Mouse (Mus musculus): ENCODE measurements around the gene Kpna3.
"Not testable (repeated sequence)": the region's sequence is repeated elsewhere in the genome, so short reads cannot be mapped to it uniquely, and the experiment has no call there.

Kpna3 gene

DNA sequence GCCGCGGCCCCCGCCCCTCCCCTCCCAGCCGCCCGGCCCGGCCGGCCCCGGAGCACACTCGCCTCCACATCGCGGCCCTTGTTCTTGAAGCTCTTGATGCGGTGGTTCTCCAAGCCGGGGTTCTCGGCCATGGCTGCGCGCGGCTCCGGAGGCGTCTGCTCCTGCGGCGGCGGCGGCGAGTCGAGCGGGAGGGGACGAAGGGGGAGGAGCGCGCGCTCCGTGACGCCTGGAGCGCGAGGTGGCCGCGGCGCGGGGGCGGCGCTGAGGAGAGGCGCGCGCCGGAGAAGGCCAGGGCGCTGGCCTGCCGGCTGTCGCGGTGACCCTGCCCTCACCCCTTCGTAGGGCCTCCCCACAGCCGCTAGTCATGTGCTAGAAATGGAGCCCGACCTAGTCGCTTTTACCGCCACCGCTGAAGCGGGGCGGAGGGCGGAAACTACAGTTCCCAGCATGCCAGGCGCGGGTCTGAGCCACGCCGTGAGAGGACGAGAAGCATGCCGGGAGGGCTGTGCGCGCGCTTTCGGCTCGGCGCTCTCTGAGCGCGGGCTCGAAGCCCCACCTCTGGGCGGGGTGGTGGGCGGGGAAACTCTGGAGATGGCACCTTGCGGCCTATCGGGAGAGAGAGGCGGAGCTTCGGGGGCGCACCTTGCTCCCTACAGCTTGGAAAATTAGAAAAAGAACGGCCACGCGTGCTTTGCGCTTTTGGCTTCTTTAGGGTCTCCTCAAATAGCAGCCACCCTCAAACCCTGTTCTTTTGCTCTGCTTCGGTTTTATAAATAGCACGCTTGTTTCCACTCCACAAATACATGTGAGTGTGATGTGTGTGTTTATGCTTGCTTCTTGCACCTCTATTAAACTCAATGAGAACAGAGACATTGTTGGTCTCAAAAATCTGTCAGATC lies at the start of gene Kpna3:
Gene Kpna3 (minus strand): TSS at position 214 of the 899 bp plus-strand sequence.
- peak; percentile 92 to 97 for DNase-seq (ENCODE audit: low spot score in 2 of 2)

DNA sequence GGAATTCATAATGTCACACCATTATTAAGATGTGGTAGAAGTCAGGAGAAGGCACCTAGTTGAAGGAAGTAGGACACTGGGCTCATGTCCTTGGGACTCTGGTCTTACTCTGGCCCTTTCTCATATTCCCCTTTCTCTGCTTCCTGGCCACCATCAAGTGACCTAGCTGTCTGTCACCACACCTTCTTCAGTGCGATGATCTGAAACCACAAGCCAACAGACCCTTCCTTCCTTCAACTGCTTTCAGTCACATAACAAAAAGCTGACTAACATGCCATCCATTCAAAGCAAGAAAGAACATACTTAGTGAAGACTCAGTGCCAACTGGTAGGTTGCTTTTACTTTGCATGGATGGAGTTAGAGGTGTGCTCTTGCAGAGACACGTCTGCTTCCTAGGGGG lies 20.7 kb upstream of the Kpna3 start:
- DNase-seq (ENCODE audit: low spot score in 2 of 2), result no peak

DNA sequence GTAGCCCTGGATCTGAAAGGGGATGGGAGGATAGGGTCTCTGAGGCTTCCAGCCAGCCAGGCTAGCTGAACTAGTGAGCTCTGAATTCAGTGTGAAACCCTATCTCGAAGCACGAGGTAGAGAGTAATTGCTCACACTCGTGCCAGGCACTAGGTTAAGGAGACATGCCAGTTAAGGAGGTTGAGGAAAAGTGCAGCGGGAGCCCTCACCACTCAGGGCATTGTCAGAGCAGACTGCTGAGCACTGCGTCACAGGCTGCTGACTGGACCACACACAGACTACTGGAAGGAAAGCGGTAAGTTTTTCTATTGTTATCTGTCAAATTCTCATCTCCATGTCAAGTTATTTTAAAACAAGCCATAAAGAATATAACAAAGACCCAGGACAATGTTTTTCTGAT lies 17.8 kb upstream of the Kpna3 start:
- DNase-seq (ENCODE audit: low spot score in 2 of 2), result no peak

DNA sequence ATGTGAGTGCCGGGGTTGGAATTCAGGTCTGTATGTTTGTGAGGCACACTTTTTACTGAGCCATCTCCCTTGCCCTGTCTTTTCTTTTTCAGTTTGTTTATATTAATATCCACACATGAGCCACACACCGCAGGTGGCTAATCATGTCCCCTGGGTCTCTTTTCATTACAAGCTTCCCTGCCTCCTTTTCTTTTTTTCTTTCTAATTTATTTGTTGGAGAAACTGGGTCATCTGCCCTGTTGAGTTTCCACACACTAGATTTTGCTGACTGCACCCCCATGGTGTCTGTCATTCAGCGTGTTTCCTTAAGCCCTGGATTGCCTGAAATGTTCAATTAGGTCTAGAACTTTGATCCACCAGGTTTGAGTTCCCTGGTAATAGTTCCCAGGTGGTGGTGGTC lies 15.9 kb upstream of the Kpna3 start:
- DNase-seq (ENCODE audit: low spot score in 2 of 2), result no peak

DNA sequence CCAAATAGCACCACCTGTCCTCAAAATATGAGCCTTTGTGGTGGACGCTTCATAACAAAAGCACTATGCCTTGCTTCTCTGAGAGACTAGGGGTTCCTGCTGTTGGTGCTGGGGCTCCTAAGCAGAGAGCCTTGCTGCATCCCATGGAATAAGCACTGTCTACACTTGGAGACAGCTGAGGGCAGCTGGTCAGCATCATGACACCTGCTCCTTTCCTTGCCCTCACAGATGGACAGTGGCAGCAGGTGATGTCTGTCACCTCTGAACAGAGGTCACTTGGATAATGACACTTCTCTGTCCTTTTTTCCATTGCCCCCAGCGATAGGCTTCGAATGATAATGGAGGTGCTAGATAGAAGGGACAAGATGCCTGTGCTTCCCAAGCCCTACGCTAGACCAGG lies 13.4 kb upstream of the Kpna3 start:
- DNase-seq (ENCODE audit: low spot score in 2 of 2), result no peak

DNA sequence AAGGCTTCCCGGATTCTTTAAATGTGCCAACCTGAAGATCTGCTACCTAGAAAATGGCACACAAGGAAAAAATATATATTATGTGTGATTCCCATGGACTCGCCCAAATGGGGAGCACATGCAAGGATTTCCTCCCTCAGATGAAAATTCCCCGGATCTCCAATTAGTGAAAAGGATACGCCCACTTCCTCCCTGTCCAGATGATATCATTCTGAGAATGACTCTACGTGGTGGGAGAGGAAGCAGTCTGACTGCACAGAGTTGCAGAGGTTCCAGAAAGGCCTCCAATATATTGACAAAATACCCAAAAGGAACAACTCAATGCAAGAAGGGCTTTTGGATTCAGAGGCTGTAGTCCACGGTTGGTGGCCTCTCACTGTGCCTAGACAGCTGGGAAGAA lies 12.8 kb upstream of the Kpna3 start:
- no peak for DNase-seq (ENCODE audit: low spot score in 2 of 2)

DNA sequence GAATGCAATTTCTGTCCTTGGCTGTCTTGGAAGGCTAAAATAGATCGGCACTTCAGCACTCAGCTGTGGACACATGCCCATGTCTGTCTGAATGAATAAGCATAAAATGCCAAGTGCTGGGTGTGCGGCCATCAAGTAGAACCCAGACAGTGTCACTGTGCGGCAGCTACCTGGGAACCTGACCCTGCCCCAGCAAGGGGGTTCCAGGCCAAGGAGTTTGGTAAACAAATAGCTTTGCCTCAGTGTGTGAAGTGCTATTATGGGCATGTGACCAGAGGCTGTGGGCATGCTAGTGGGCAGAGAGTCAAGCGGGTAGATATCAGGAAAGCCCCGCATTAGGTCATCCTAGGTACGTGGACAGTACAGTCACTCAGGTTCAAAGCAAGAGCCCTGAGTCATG lies 8.1 kb upstream of the Kpna3 start:
- DNase-seq (ENCODE audit: low spot score in 2 of 2), result no peak

DNA sequence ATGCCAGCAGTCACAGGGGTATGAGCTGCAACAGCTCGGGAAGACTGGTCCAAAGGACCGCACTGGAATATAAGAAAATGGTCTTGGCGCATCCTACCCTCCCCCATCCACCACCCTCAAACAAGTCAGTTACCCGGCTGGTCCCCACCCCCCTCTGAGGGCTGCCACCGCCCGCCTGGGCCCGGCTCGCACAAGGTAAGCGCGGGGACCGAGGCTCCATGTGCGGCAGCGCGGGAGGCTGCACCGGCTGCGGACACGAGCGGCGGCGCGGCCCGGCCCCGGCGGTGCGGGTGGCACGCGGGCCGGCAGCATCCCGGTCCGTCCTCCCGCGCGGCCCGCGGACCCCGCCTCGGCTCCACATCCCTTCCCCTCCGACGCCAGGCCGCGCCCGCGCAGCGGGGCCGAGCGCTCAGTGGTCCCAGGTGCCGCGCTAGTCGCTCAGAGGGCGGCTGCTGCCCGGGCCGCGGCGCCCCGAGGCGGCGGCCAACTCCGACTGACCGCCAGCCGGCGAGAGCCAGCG lies 473 bp downstream of the Kpna3 start:
- DNase-seq (ENCODE audit: low spot score in 2 of 2), result no peak

DNA sequence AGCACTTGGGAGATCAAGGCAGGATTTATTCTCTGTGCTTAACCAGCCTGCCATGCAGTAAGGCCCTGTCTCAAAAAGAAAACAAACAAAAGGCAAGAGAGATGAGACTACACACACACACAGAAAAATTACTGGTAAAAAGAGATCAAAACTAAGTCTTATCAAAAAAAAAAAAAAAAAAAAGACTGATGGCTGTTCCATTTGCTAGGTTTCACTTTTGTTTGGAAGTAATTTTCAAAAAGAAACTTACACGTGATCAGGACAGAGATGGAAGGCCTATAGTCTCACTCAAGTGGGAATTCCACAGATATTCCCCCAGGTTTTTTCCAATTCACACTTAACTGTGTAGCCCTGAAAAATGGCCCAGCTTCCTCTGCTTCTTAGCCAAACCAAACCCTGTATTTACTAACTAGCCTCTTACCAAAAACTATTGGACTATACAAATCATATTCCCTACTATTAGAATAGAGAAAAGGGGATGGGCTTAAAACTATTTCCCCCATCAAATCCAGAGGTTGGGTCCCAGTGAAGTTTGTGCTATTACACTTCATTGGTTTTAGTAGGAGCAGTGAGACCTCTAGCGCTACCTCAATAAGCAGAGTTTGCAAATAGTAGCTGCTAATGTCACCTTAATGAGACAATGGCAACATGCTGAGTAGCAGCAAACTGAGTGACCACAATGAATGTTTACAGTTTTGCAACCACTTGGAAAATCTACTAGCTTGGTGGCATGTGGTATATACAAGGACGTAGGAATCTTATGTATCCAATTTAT lies 1.3 kb downstream of the Kpna3 start:
- DNase-seq (ENCODE audit: low spot score in 2 of 2), result no peak

DNA sequence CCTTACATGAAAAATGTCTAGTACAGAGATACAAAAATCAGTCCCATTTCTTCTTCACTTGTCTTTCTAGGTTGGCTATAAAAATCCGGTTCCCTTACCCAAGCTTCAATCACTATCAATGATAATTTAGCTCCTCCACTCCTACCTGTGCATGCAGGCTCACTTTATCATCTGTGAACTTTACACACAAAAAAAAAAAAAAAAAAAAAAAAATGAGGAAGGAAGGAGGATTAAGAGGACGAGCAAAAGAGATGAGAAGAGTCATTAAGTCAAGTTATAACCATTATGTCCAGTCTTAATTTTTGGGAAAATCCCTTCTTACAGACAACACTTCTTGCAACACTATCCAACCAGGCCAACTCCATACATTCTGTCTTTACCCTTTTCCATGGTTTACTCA lies 2.8 kb downstream of the Kpna3 start:
- no peak for DNase-seq (ENCODE audit: low spot score in 2 of 2)

DNA sequence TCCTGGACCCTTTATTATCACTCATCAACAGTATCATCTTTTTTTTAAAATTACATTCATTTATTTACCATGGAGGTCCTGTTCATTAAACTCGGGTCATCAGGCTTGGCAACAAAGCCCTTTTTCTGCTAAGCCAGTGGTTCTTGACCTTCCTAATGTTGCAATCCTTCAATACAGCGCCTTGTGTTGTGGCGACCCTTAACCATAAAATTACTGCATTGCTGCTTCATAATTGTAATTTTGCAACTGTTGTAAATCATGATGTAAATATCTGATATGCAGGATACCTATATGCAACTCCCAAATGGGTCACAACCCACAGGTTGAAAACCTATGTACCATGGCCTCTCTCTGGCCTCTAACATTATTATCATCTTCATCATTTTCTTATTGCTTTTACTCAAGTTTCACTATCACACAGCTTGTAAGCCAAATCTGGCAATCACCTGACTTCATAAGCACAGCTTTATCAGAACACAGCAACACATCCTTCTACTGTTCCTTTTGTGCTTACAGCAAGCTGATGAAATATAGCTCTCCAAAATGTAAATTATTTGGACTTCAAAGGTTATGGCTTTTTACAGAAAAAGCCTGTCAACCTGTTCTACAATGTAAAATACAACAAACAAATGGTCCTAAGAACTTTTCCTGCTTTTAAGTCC lies 11.4 kb downstream of the Kpna3 start:
- no peak for DNase-seq (ENCODE audit: low spot score in 2 of 2)

DNA sequence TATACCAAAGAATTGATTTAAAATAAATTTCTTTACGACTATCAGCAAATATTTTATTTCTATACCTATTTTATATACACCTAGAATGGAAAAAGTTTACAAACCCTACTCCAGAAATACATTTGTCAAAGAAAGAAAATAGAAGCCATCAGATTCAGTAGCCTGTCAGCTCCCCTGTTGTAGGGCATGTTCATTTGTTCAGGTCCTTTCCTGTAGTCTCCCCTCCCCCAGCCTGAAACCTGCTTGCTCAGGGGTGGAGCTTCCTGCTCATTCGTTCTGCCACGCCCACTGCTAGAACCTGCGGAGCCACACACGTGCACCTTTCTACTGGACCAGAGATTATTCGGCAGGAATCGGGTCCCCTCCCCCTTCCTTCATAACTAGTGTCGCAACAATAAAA lies 12.6 kb downstream of the Kpna3 start:
- not testable (repeated sequence) for DNase-seq (ENCODE audit: low spot score in 2 of 2)

DNA sequence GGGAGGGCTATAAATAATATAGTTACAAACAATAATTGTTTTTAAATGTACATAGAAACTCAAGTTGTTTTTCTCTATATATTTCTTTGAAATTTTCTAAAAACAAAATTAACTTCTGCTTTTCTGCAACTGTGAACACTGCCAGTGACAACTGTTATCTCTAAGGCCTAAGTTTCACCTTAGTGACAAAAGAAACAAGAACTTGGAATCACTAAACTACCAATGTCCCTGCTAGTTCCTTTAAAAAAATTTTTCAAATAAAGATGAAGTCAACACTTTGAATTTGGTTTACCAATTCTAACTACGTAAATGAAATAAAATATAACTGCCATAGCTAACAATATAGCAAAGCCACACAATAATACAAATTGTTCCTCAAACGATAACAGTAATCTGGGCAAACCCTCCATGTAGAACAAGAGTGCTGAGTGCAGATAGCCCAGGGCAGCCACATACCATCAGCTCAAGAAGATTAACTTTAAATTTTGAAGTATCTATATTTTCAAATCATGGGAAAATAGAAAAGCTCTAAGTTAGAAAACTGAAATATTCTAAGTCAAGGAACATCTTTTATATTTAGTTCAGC lies 14.5 kb downstream of the Kpna3 start:
- no peak for DNase-seq (ENCODE audit: low spot score in 2 of 2)

DNA sequence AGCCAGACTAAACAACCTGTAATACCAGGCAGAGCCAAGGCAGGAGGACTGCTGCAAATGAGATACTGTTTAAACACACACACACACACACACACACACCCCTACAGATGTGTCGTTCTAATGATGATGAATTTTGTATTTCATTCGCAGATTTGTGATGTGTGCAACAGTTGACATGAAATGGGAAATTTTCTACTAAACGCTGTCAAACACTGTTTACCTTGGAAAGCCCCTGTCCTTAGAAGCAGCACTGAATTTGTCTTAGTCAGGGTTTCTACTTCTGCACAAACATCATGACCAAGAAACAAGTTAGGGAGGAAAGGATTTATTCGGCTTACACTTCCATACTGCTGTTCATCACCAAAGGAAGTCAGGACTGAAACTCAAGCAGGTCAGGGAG lies 24.0 kb downstream of the Kpna3 start:
- no peak for DNase-seq (ENCODE audit: low spot score in 2 of 2)

DNA sequence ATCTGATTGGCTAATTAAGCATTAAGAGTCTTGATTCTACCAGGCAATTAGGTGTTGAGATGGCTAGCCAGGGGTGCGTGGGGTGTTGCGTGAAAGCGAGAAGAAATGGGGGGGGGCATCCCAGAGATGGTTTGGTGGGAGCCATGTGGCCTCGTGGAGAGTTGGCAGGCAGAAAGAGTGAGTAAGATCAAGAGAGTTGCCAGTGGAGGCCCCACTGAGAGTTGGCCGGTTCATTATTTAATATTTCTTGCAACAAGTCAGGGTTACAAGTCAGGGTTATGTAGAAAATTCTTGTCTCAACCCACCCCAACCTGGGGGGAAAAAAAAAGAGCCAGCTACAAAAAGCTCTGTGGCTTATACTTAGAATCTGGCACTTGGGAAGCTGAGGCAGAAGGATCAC lies 24.4 kb downstream of the Kpna3 start:
- DNase-seq (ENCODE audit: low spot score in 2 of 2), result no peak

DNA sequence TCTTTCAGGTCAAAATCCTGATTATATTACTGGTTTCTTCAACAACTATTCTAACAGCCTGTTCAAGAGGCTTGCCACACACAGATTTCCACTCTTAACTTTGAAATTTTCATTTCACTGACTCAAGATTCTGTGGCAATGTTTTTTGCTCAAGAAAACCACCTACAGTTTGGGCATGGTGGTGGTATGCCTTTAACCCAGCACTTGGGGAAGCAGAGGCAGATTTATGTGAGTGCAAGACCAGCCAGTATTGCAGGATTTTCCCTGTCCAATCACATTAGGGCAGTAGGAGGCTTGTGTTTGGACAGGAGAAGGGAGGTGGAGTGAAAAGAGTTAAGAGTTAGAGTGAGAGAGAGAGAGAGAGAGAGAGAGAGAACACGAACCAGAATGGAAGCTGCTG lies 24.9 kb downstream of the Kpna3 start:
- DNase-seq (ENCODE audit: low spot score in 2 of 2), result no peak

DNA sequence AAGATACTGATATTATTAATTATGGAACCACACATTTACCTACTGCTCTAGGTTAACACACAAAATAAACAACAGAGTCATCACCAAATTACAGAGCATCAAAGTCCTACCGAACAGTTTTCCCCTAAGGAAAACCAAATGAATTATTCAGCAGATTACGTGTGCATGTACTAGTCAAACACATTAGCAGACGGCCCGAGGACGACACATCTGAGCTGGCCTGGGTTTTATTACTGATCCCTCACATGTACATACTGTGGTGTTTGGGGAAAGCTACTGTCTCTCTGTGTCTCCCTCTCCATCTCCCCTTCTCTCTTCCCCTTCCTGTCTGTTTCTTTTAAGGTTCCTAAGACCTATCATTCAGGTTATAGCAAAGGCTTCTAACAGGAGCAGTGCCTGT lies 25.5 kb downstream of the Kpna3 start:
- DNase-seq (ENCODE audit: low spot score in 2 of 2), result no peak

DNA sequence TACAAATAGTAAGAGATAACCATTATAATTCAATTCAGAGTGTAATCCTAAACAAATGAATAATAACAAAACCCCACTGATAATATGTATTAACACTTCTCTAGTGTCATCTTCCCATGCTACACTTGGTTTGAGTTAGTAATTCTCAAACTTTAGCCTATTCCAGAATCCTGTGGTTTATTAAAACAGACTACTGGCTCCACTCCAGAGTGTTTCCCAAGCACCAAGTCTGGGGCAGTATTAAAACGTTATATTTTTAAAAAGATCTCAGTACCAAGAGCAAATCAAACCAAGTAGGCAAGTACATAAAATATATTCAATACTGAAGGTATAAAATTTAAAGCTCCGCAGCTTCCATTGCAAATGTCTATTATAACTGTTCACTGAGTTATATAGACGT lies 26.0 kb downstream of the Kpna3 start:
- DNase-seq (ENCODE audit: low spot score in 2 of 2), result no peak

DNA sequence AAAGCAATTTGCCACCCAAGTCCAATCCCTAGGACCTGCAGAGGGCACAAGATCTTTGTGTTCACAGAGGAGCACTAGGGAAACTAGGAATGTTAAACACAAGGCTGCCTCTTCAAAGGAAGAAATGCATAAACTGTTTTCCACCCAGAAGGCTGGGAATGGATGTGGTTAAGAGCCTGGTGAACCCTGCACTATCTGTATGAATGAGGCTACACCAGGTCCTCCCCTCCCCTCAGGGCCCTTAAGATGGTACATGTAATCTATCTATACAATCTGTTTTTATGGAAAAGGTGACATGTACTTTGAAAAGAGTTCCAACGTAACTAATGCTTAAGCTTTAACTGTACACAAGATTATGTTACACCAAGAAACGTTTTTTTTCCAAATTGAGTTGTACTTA lies 29.7 kb downstream of the Kpna3 start:
- no peak for DNase-seq (ENCODE audit: low spot score in 2 of 2)

DNA sequence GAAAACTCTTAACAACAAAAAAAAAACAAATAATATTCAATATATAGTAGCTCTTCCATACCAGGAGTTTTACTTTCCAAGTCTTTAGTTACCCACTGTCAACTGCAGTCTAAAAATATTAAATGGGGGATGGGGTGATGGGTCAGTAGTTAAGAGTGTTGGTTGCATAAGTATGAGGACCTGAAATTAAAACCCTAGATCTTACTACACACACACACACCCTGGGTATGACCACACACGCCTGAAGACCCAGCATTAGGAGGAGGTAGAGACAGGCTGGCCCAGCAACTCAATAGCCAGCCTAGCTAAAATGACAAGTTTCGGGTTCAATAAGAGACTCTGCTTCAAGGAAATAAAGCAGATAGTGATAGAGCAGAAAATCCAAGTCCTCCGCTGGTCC lies 32.6 kb downstream of the Kpna3 start:
- DNase-seq (ENCODE audit: low spot score in 2 of 2), result no peak

DNA sequence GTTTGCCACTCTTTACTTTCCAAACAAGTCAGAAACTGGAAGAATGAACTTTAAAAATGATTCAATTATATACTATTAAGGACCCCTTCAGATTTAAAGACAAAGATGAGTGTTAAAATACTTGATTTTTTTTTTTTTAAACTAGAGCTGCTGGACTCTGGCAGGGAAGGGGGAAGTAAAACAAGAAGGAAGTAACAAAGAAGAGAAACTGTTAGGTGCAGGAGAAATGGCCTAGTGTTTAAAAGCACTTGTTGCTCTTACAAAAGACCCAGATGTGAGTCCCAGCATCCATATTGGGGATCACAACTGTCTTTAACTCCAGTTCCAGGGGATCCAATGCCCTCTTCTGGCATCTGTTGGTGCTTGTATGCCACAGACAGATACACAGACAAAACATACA lies 33.9 kb downstream of the Kpna3 start:
- no peak for DNase-seq (ENCODE audit: low spot score in 2 of 2)

DNA sequence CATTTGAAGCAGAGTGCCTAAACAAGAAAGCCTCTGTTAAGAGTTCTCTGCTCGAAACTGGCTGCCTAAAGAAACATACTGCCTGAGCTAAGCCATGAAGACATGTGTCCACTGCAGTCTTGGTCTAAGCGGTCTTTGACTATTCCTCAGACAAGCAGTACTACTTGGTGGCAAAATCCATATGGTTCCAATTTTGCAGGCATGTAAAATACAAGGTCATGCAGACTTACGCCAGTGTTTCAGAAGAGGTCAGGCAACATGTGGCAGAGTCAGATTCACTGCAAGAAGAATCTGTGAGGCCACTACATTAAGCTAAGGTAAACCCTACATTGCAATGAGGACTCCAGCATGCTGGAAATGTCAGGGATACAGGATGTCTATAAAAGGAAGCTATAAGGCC lies 34.7 kb downstream of the Kpna3 start:
- DNase-seq (ENCODE audit: low spot score in 2 of 2), result no peak

Measured in urinary bladder, adult 18-20 months (tissue).